Mouse (Mus musculus) liver, adult 2 months (tissue): ENCODE measurements at regions not wholly inside any gene's neighbourhood (a gene's known extent, or its start where the extent isn't known, plus 50 kb on each side); places are given as distances from the start of the nearest gene placed in this dataset.
A peak's percentile ranks its signal among the peaks of the same experiment; 100 is the strongest.

Experiments
- DNase-seq: peaks from one replicate; pipeline ENCODE4 v3.0.0-alpha.2; 2011; ENCODE audit warnings: low read depth, low spot score; ENCODE audit errors: extremely low read depth
- H3K27ac ChIP-seq: fragments of 200-500 bp; replicated peaks from 2 replicates; pipeline ENCODE4 v1.5.1; 2012; ENCODE audit warnings: low read depth, mild to moderate bottlenecking, control low read depth, inconsistent platforms, low read length; ENCODE audit not compliant: insufficient read depth
- H3K27me3 ChIP-seq: fragments of 200-500 bp; 2 replicates; pipeline ENCODE4 v1.6.1; 2012; ENCODE audit warnings: mild to moderate bottlenecking, moderate library complexity, low read length, inconsistent platforms; ENCODE audit not compliant: control insufficient read depth, insufficient read depth
- H3K36me3 ChIP-seq: fragments of 200-500 bp; 2 replicates; pipeline ENCODE4 v1.6.1; 2012; ENCODE audit warnings: low read length, inconsistent platforms; ENCODE audit not compliant: control insufficient read depth, insufficient read depth
- H3K4me1 ChIP-seq: fragments of 200-500 bp; 2 replicates; pipeline ENCODE4 v1.6.1; 2011; ENCODE audit warnings: low read length; ENCODE audit not compliant: control insufficient read depth, insufficient read depth
- H3K4me3 ChIP-seq: fragments of 200-500 bp; 2 replicates; pipeline ENCODE4 v1.5.1; 2011; ENCODE audit warnings: low read depth, mild to moderate bottlenecking, control low read depth, low read length, moderate library complexity; ENCODE audit not compliant: insufficient read depth
- H3K79me2 ChIP-seq: fragments of 200-500 bp; 2 replicates; pipeline ENCODE4 v1.6.1; 2012; ENCODE audit warnings: inconsistent platforms, mild to moderate bottlenecking, low read length, moderate library complexity; ENCODE audit not compliant: control insufficient read depth, insufficient read depth
- H3K9ac ChIP-seq: fragments of 200-500 bp; 2 replicates; pipeline ENCODE4 v1.6.1; 2012; ENCODE audit warnings: low read depth, mild to moderate bottlenecking, control low read depth, inconsistent platforms, low read length
- CTCF ChIP-seq: fragments of 200-500 bp; IDR thresholded peaks from 2 replicates; pipeline ENCODE4 v1.5.1; 2011; ENCODE audit warnings: low read depth, low read length, control low read depth
- POLR2A ChIP-seq: fragments of 200-500 bp; IDR thresholded peaks from 2 replicates; pipeline ENCODE4 v1.6.1; 2011; ENCODE audit warnings: low read length, control low read depth; ENCODE audit not compliant: insufficient read depth; ENCODE audit errors: extremely low read depth
- WGBS: fragments of 180-500 bp; shearing (Covaris S2); methylation state at CpG from one replicate; pipeline ENCODE4 v1.1.7; 2018; 5-methylcytosine and 5-hydroxymethylcytosine counted together

GRCm38 (mm10) chr7:71541467-71541866 lies 190.2 kb upstream of the Gm10295 start:
- Histone ChIP-seq H3K4me1 (no peaks in the 10 kb centered on the region), H3K79me2 (no peaks in the 10 kb centered on the region), H3K27ac (no peak overlapping the region), H3K36me3 (no peaks in the 10 kb centered on the region), H3K4me3 (no peak overlapping the region), H3K9ac (no peak overlapping the region), H3K27me3 (no peaks in the 10 kb centered on the region)
- WGBS: 77% methylated on average over 2 of the region's 2 CpGs
- no peak for TF ChIP-seq CTCF
- DNase-seq: no peak

- Histone ChIP-seq H3K27ac (no peak overlapping the region), H3K4me3 (no peak overlapping the region), H3K36me3 (no peaks in the 10 kb centered on the region), H3K79me2 (no peaks in the 10 kb centered on the region), H3K9ac (no peak overlapping the region), H3K27me3 (no peaks in the 10 kb centered on the region), H3K4me1 (no peaks in the 10 kb centered on the region)
- no peak for DNase-seq
- no peak for TF ChIP-seq CTCF
- no peak for TF ChIP-seq POLR2A
- 71% methylated on average over 5 of the region's 5 CpGs for WGBS
Measured at GRCm38 (mm10) chr7:71533109-71533508, 181.8 kb upstream of the Gm10295 start.

- Histone ChIP-seq H3K27ac (peak overlapping the region; percentile 58), H3K79me2 (no peaks in the 10 kb centered on the region), H3K9ac (no peak overlapping the region), H3K27me3 (no peaks in the 10 kb centered on the region), H3K4me1 (no peaks in the 10 kb centered on the region), H3K4me3 (no peak overlapping the region), H3K36me3 (no peaks in the 10 kb centered on the region)
- TF ChIP-seq POLR2A (no peak), CTCF (no peak)
- WGBS: 42% methylated on average over 6 of the region's 6 CpGs
- peak; percentile 59 for DNase-seq
Measured at GRCm38 (mm10) chr7:71531496-71531895, 180.2 kb upstream of the Gm10295 start.

- Histone ChIP-seq H3K79me2 (no peaks in the 10 kb centered on the region), H3K27me3 (no peaks in the 10 kb centered on the region), H3K4me1 (no peaks in the 10 kb centered on the region; the same call in 1 of the 2 replicates), H3K9ac (no peak overlapping the region), H3K36me3 (no peaks in the 10 kb centered on the region), H3K4me3 (no peak overlapping the region), H3K27ac (no peak overlapping the region; the same call in 1 of the 2 replicates)
- no peak for DNase-seq
- TF ChIP-seq POLR2A (no peak), CTCF (no peak)
- 66% methylated on average over 4 of the region's 4 CpGs for WGBS
Measured at GRCm38 (mm10) chr7:71530922-71531321, 179.6 kb upstream of the Gm10295 start.

- H3K9ac ChIP-seq: no peak overlapping the region
- no peak overlapping the region for H3K4me3 ChIP-seq
- 53% methylated on average over 2 of the region's 2 CpGs for WGBS
- no peaks in the 10 kb centered on the region; the same call in 1 of the 2 replicates for H3K4me1 ChIP-seq
- H3K27ac ChIP-seq: no peak overlapping the region
- H3K36me3 ChIP-seq: no peaks in the 10 kb centered on the region
- no peaks in the 10 kb centered on the region for H3K79me2 ChIP-seq
- DNase-seq: peak; percentile 59
- no peak for TF ChIP-seq POLR2A
- TF ChIP-seq CTCF: no peak
- H3K27me3 ChIP-seq: no peaks in the 10 kb centered on the region
Measured at GRCm38 (mm10) chr7:71526152-71526551, 174.9 kb upstream of the Gm10295 start.

- H3K9ac ChIP-seq: no peak overlapping the region
- H3K27ac ChIP-seq: no peak overlapping the region
- H3K79me2 ChIP-seq: no peaks in the 10 kb centered on the region
- H3K4me1 ChIP-seq: no peaks in the 10 kb centered on the region; the same call in 1 of the 2 replicates
- H3K36me3 ChIP-seq: no peaks in the 10 kb centered on the region
- H3K4me3 ChIP-seq: no peak overlapping the region
- DNase-seq: no peak
- no peak for TF ChIP-seq CTCF
- no peak for TF ChIP-seq POLR2A
- H3K27me3 ChIP-seq: no peaks in the 10 kb centered on the region
Measured at GRCm38 (mm10) chr7:71524577-71525126, 173.4 kb upstream of the Gm10295 start.
